Comparison of ENCODE assay signal across 8 mouse cellular contexts in the genomic region with DNA sequence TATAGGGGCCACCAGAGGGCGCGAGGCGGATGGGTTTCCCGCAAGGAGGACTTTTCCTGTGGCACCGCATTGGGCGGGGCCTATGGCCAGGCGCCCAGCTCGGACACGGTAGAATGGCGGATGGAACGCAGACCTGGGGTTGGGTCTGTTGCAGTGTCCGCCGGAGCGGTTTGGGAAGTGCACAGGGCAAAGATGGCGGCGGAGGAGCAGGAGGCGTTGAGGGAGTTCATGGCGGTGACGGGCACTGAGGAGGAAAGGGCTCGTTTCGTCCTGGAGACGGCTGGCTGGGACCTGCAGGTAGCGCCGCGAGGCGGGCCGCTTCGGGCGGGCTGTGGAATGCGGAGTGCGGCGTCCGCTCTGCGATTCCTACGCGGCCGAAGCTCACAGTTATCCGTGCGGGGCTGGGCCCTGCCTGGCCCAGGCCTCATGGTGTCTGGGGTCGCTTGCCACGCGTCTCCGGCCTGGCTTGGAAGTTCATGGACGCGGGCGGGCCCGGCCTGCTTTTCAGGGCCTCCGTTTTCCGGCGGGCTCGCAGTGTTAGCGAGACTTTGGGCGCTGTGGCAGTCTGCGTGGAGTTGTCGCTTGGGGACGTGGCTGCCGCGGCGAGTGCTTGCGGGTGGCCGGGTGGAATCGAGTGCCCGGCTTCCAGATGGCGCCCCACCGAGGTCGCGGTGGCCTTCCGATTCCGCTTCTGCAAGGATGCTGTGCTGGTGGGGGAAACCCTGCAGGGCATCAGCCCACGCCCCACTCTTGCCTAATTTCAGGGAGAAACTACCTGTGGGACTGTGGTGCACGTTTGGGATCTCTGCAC. TPM values are rescaled to one million over a fixed set of nuclear protein-coding genes. Genes with fewer than 3 reads are reported as not detected.
DNase-seq lines count a peak whose midpoint lies in the region; ATAC-seq and TF ChIP-seq lines count a peak whose summit lies in the region.
"Not testable (repeated sequence)": the region's sequence is repeated elsewhere in the genome, so short reads cannot be mapped to it uniquely, and the experiment has no call there.

No protein-coding gene starts in this region.

- peak; percentile 100 for ATAC-seq in Patski
- peak; percentile 100 for ATAC-seq in hindbrain, embryonic 13.5 days (ENCODE audit: low FRiP score)

- H3K4me3 ChIP-seq in hindbrain, embryonic 13.5 days = peak overlapping the region; percentile 54

- peak overlapping the region; percentile 89 for H3K27ac ChIP-seq in hindbrain, embryonic 13.5 days

- H3K4me2 ChIP-seq in hindbrain, embryonic 13.5 days = peak overlapping the region; percentile 53

- in situ Hi-C loops in Patski (cut with MboI; ENCODE audit: low pct_unique_long_range_greater_than_20kb) = not testable (repeated sequence)

- 17% methylated on average over 71 of the region's 71 CpGs for WGBS in hindbrain, embryonic 13.5 days

- not testable (repeated sequence) for H3K36me3 ChIP-seq in hindbrain, embryonic 13.5 days

- TF ChIP-seq CTCF in Patski (IDR thresholded peaks at IDR 0.05) = peak; percentile 82

- H3K27me3 ChIP-seq in Patski; hindbrain, embryonic 13.5 days: not testable (repeated sequence)

- peak; percentile 50 for DNase-seq in Patski (ENCODE audit: low read depth, low spot score)
- peak; percentile 99 to 100 for DNase-seq in cerebellum, postnatal 14 days
- DNase-seq in frontal cortex, postnatal 14 days (ENCODE audit: low spot score in 2 of 2) = peak; percentile 100
- DNase-seq in layer of hippocampus, postnatal 25 days (ENCODE audit: extremely low spot score in 1 of 2, low spot score in 1 of 2) = peak; percentile 96 to 100
- DNase-seq in lung, postnatal 25 days (ENCODE audit: low spot score) = peak; percentile 99
- peak; percentile 100 for DNase-seq in retina, embryonic 14.5 days (ENCODE audit: low spot score)
- DNase-seq in thymus, postnatal 4 days = peak; percentile 93

- H3K9me3 ChIP-seq in hindbrain, embryonic 13.5 days = not testable (repeated sequence)

- CTCF ChIA-PET in Patski (lab: Charles Lee) = not testable (repeated sequence)

- POLR2A ChIA-PET in Patski (lab: Charles Lee) = not testable (repeated sequence)

- peak overlapping the region; percentile 82 for H3K9ac ChIP-seq in hindbrain, embryonic 13.5 days

- not testable (repeated sequence) for H3K4me1 ChIP-seq in hindbrain, embryonic 13.5 days (replicated peaks)

RNA-seq across cellular contexts. Expression of gene 4930467E23Rik, which starts 55.4 kb away (rescaled TPM):
- not detected for polyA plus RNA-seq in Patski (2021)
- polyA plus RNA-seq in hindbrain, embryonic 13.5 days (2015; fragmentation: Nextera tagmentation; extraction: Ambion mirVana) = not detected in 2 replicates
- total RNA-seq in layer of hippocampus, postnatal 25 days (2021) = 1 to 10 TPM in 1 of 2 experiments, under 1 TPM in 1; 0.49 to 1.5 TPM

Comparison
In these comparisons a context has a peak if more than half of its experiments do, and no peak if none do; other contexts are left out.
1. Peak in every context shown above with its lines: DNase-seq, ATAC-seq, H3K4me3 ChIP-seq and H3K27ac ChIP-seq.
2. DNase-seq: peak in every context shown above with its lines; median percentile 100 in frontal cortex, postnatal 14 days; 100 in retina, embryonic 14.5 days; 100 in cerebellum, postnatal 14 days; 99 in lung, postnatal 25 days; 98 in layer of hippocampus, postnatal 25 days; 93 in thymus, postnatal 4 days; 50 in Patski.